Mouse (Mus musculus): ENCODE data around the gene Hic2. TPM values are rescaled to one million over a fixed set of nuclear protein-coding genes. Genes with fewer than 3 reads are reported as not detected.

Hic2 gene
- polyA plus RNA-seq, 1 experiment from 2014 or later, result 10.8 TPM

DNA sequence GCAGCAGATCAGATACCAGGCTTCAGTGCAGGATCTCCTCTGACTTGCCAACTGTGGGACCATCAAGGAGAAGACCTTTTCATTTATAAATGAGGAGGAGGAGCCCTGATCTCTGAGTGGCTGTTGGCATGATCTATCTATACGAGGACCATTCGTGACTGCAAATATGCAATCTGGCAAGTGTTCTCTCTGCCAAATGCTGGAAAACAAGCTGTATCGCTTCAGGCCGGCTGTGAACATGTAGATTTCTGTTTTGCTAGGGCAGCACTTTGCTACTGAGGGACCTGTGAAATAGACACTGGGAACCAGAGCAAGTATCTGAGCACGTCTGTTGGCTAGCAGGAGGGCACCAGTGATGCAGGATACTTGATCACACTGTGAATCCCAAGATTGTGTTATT lies 79.2 kb downstream of the Hic2 start:
- H3K9me3 ChIP-seq (ENCODE audit: control insufficient read depth, low read length), result no peaks in the 10 kb centered on the region
- ATAC-seq (ENCODE audit: low FRiP score) (no peak), DNase-seq (ENCODE audit: low spot score, missing footprints) (no peak)
- H3K36me3 ChIP-seq (ENCODE audit: control insufficient read depth, insufficient read depth, low read length), result peaks cover 16% of the 10 kb centered on the region
- no peaks in the 10 kb centered on the region for H3K4me1 ChIP-seq (ENCODE audit: control insufficient read depth, insufficient read depth, low read length)
- no peak overlapping the region for H3K9ac ChIP-seq (ENCODE audit: low read length)
- H3K27ac ChIP-seq (ENCODE audit: low read depth, low read length), result no peak overlapping the region
- no peaks in the 10 kb centered on the region for H3K27me3 ChIP-seq (ENCODE audit: control insufficient read depth, insufficient read depth, low read length)
- H3K4me2 ChIP-seq, result no peak overlapping the region
- no peak overlapping the region for H3K4me3 ChIP-seq (ENCODE audit: low read depth, low read length)
- 93% methylated on average over 5 of the region's 5 CpGs for WGBS

Other genes starting within 250 kb of the Hic2 start
- gene Ypel1, start 163.9 kb upstream of the Hic2 start, polyA plus RNA-seq (2014; fragmentation: Nextera tagmentation; extraction: Ambion mirVana), result 123 and 127 TPM in 2 replicates
- 142 and 147 TPM in 2 replicates for gene Ppil2, start 122.3 kb upstream of the Hic2 start, polyA plus RNA-seq (2014; fragmentation: Nextera tagmentation; extraction: Ambion mirVana)
- 94.9 and 108 TPM in 2 replicates for gene 2610318N02Rik, start 108.4 kb upstream of the Hic2 start, polyA plus RNA-seq (2014; fragmentation: Nextera tagmentation; extraction: Ambion mirVana)
- 59.7 and 62.9 TPM in 2 replicates for gene Sdf2l1, start 101.2 kb upstream of the Hic2 start, polyA plus RNA-seq (2014; fragmentation: Nextera tagmentation; extraction: Ambion mirVana)
- gene Ydjc, start 89.0 kb upstream of the Hic2 start, polyA plus RNA-seq (2014; fragmentation: Nextera tagmentation; extraction: Ambion mirVana), result 6.8 and 9.2 TPM in 2 replicates
- 0.40 and 0.41 TPM in 2 replicates for gene Ccdc116, start 86.3 kb upstream of the Hic2 start, polyA plus RNA-seq (2014; fragmentation: Nextera tagmentation; extraction: Ambion mirVana)
- 429 and 446 TPM in 2 replicates for gene Ube2l3, start 30.9 kb upstream of the Hic2 start, polyA plus RNA-seq (2014; fragmentation: Nextera tagmentation; extraction: Ambion mirVana)
- gene Rimbp3, start 25.0 kb upstream of the Hic2 start, polyA plus RNA-seq (2014; fragmentation: Nextera tagmentation; extraction: Ambion mirVana), result 1.2 and 1.7 TPM in 2 replicates
- 6.8 and 7.4 TPM in 2 replicates for gene Tmem191c, start 42.5 kb downstream of the Hic2 start, polyA plus RNA-seq (2014; fragmentation: Nextera tagmentation; extraction: Ambion mirVana)
- 0.22 and 0.28 TPM in 2 replicates for gene Serpind1, start 97.8 kb downstream of the Hic2 start, polyA plus RNA-seq (2014; fragmentation: Nextera tagmentation; extraction: Ambion mirVana)
- 7.5 and 8.0 TPM in 2 replicates for gene Snap29, start 172.4 kb downstream of the Hic2 start, polyA plus RNA-seq (2014; fragmentation: Nextera tagmentation; extraction: Ambion mirVana)
- gene Pi4ka, start 172.7 kb downstream of the Hic2 start, polyA plus RNA-seq (2014; fragmentation: Nextera tagmentation; extraction: Ambion mirVana), result 40.1 and 46.1 TPM in 2 replicates
- gene Crkl, start 218.4 kb downstream of the Hic2 start, polyA plus RNA-seq (2014; fragmentation: Nextera tagmentation; extraction: Ambion mirVana), result 85.5 and 92.2 TPM in 2 replicates